Comparison of ENCODE assay signal across 8 mouse cellular contexts in the genomic region with DNA sequence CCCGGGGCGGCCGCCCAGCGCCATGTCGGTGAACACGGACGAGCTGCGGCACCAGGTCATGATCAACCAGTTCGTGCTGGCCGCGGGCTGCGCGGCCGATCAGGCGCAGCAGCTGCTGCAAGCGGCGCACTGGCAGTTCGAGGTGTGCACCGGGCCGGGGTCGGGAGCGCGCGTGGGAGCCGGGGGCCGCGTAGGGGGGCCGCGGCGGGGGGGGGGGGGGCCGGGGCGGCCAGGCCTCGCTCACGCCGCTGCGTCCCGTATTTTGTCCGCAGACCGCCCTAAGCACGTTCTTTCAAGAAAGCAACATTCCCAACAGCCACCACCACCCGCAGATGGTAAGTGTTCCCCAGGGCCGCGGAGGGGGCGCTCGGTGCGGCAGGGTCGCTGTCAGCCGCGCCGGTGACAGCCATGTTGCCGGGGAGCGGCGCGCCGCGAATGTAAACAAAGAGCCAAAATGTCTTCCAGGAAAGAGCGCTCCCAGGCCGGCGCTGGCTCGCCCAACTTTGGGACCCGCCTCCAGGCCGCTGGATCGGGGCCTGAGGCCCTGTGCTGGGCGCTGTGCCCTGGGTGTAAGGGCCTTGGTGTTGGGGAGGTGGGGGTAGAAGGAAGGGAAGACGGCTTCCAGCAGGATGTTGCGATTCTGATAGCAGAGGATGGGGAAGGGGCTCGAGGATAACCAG. TPM values are rescaled to one million over a fixed set of nuclear protein-coding genes. Genes with fewer than 3 reads are reported as not detected.
DNase-seq lines count a peak whose midpoint lies in the region; ATAC-seq and TF ChIP-seq lines count a peak whose summit lies in the region.

No protein-coding gene starts in this region.

- no peak for TF ChIP-seq CTCF in left cerebral cortex, adult 2 months (IDR thresholded peaks at IDR 0.05)

- DNase-seq in MN1 (ENCODE audit: low spot score): peak; percentile 66
- peak; percentile 50 for DNase-seq in c-Kit-positive CD71-positive TER-119-positive erythroid progenitor cells, embryonic 14.5 days (ENCODE audit: low spot score)
- DNase-seq in heart, postnatal 36 days: peak; percentile 81 to 84
- peak; percentile 55 to 57 for DNase-seq in left cerebral cortex, adult 2 months (ENCODE audit: extremely low spot score in 1 of 2, low spot score in 2 of 2)
- peak; percentile 70 for DNase-seq in right cerebral cortex, postnatal 4 days

- H3K27ac ChIP-seq in forebrain, embryonic 13.5 days: peak overlapping the region; percentile 93
- H3K27ac ChIP-seq in left cerebral cortex, adult 2 months: peak overlapping the region; percentile 91
- H3K27ac ChIP-seq in macrophage: peak overlapping the region; percentile 98

- ATAC-seq in forebrain, embryonic 13.5 days: peak; percentile 8
- no peak for ATAC-seq in activated CD4-positive, CD25-positive, alpha-beta regulatory T cell, adult 4 months

- peak overlapping the region; percentile 96 for H3K4me2 ChIP-seq in forebrain, embryonic 13.5 days

- WGBS in forebrain, embryonic 13.5 days: 2% methylated on average over 31 of the region's 67 CpGs
- under 1% methylated on average over 49 of the region's 67 CpGs for WGBS in macrophage (ENCODE audit: missing documents)

- H3K27me3 ChIP-seq in forebrain, embryonic 13.5 days: peaks cover 8% of the 10 kb centered on the region; the same call in 1 of the 2 replicates

- H3K9me3 ChIP-seq in forebrain, embryonic 13.5 days (replicated peaks): no peaks in the 10 kb centered on the region

- H3K4me1 ChIP-seq in forebrain, embryonic 13.5 days: peaks cover 41% of the 10 kb centered on the region

- peak overlapping the region; percentile 96 for H3K4me3 ChIP-seq in forebrain, embryonic 13.5 days
- H3K4me3 ChIP-seq in left cerebral cortex, adult 2 months: peak overlapping the region; percentile 67
- peak overlapping the region; percentile 54 for H3K4me3 ChIP-seq in macrophage (ENCODE audit: inconsistent target)

- peak overlapping the region; percentile 97 for H3K9ac ChIP-seq in forebrain, embryonic 13.5 days

- intact Hi-C loops in heart, postnatal 36 days (cut with DNase I): no loop called here
- intact Hi-C loops in left cerebral cortex, adult 2 months (cut with DNase I): no loop called here

- peaks cover 29% of the 10 kb centered on the region for H3K36me3 ChIP-seq in forebrain, embryonic 13.5 days (ENCODE audit: poor library complexity, severe bottlenecking)
- no peaks in the 10 kb centered on the region for H3K36me3 ChIP-seq in macrophage (ENCODE audit: inconsistent target)

- peaks cover 26% of the 10 kb centered on the region for H3K79me2 ChIP-seq in macrophage (ENCODE audit: inconsistent target)

RNA-seq across cellular contexts. Expression of a gene that starts 0.5 kb away (rescaled TPM):
- 45.5 and 58.2 TPM in 2 replicates for polyA plus RNA-seq in forebrain, embryonic 13.5 days (2015; fragmentation: Nextera tagmentation; extraction: Ambion mirVana)
- 10 to 100 TPM; 40.4 to 44.9 TPM for total RNA-seq in heart, postnatal 36 days (2021)
- total RNA-seq in left cerebral cortex, adult 2 months (2021): 10 to 100 TPM; 27.2 to 28.0 TPM
- total RNA-seq in macrophage (2018; cell fraction: chromatin; rRNA removed): 10 to 100 TPM in 7 of 26 experiments, 1 to 10 TPM in 17, under 1 TPM in 2; 0.62 to 15.1 (median 5.9) TPM
- total RNA-seq in macrophage (2018; cell fraction: cytosol; rRNA removed): 10 to 100 TPM; 22.3 to 37.2 (median 29.0) TPM
- 10 to 100 TPM in 12 of 26 experiments, 1 to 10 TPM in 14; 3.3 to 22.5 (median 9.6) TPM for total RNA-seq in macrophage (2018; cell fraction: nucleus; rRNA removed)
- 18.0 to 34.4 TPM (median 27.5 TPM) in 3 replicates for polyA plus RNA-seq in macrophage (2018)
- polyA plus RNA-seq in activated CD4-positive, CD25-positive, alpha-beta regulatory T cell, adult 4 months (2017; shearing (Covaris generic)): 10 to 100 TPM; 13.7 to 15.0 TPM

RNA-seq across cellular contexts. Expression of a gene that starts 21.6 kb away (rescaled TPM):
- 18.1 and 20.6 TPM in 2 replicates for polyA plus RNA-seq in forebrain, embryonic 13.5 days (2015; fragmentation: Nextera tagmentation; extraction: Ambion mirVana)
- 1 to 10 TPM; 5.8 to 6.1 TPM for total RNA-seq in heart, postnatal 36 days (2021)
- 100 to 1,000 TPM; 256 to 285 TPM for total RNA-seq in left cerebral cortex, adult 2 months (2021)
- 10 to 100 TPM in 22 of 26 experiments, 1 to 10 TPM in 4; 3.1 to 61.4 (median 29.3) TPM for total RNA-seq in macrophage (2018; cell fraction: chromatin; rRNA removed)
- total RNA-seq in macrophage (2018; cell fraction: cytosol; rRNA removed): 10 to 100 TPM; 10.5 to 18.6 (median 14.5) TPM
- 10 to 100 TPM in 20 of 26 experiments, 1 to 10 TPM in 6; 6.5 to 53.5 (median 18.2) TPM for total RNA-seq in macrophage (2018; cell fraction: nucleus; rRNA removed)
- 12.1 to 23.4 TPM (median 14.0 TPM) in 3 replicates for polyA plus RNA-seq in macrophage (2018)
- 1 to 10 TPM; 6.6 to 6.9 TPM for polyA plus RNA-seq in activated CD4-positive, CD25-positive, alpha-beta regulatory T cell, adult 4 months (2017; shearing (Covaris generic))

RNA-seq across cellular contexts. Expression of a gene that starts 31.6 kb away (rescaled TPM):
- 0.09 TPM in 1 of 2 replicates, not detected in the other for polyA plus RNA-seq in forebrain, embryonic 13.5 days (2015; fragmentation: Nextera tagmentation; extraction: Ambion mirVana)
- total RNA-seq in heart, postnatal 36 days (2021): under 1 TPM in 1 of 2 experiments, not detected in 1; 0.11 TPM
- total RNA-seq in left cerebral cortex, adult 2 months (2021): under 1 TPM in 1 of 2 experiments, not detected in 1; 0.16 TPM
- total RNA-seq in macrophage (2018; cell fraction: chromatin; rRNA removed): not detected
- not detected for total RNA-seq in macrophage (2018; cell fraction: cytosol; rRNA removed)
- under 1 TPM in 3 of 26 experiments, not detected in 23; 0.12 to 0.58 (median 0.17) TPM for total RNA-seq in macrophage (2018; cell fraction: nucleus; rRNA removed)
- not detected in 3 replicates for polyA plus RNA-seq in macrophage (2018)
- polyA plus RNA-seq in activated CD4-positive, CD25-positive, alpha-beta regulatory T cell, adult 4 months (2017; shearing (Covaris generic)): not detected

RNA-seq across cellular contexts. Expression of a gene that starts 59.6 kb away (rescaled TPM):
- 178 and 184 TPM in 2 replicates for polyA plus RNA-seq in forebrain, embryonic 13.5 days (2015; fragmentation: Nextera tagmentation; extraction: Ambion mirVana)
- 10 to 100 TPM; 30.9 to 34.6 TPM for total RNA-seq in heart, postnatal 36 days (2021)
- 10 to 100 TPM; 78.3 to 85.6 TPM for total RNA-seq in left cerebral cortex, adult 2 months (2021)
- total RNA-seq in macrophage (2018; cell fraction: chromatin; rRNA removed): 100 to 1,000 TPM in 3 of 26 experiments, 10 to 100 TPM in 23; 13.5 to 205 (median 56.5) TPM
- 10 to 100 TPM; 16.5 to 29.4 (median 20.1) TPM for total RNA-seq in macrophage (2018; cell fraction: cytosol; rRNA removed)
- total RNA-seq in macrophage (2018; cell fraction: nucleus; rRNA removed): 100 to 1,000 TPM in 2 of 26 experiments, 10 to 100 TPM in 24; 12.6 to 160 (median 33.4) TPM
- polyA plus RNA-seq in macrophage (2018): 18.4 to 35.9 TPM (median 20.8 TPM) in 3 replicates
- 10 to 100 TPM; 47.3 to 60.5 TPM for polyA plus RNA-seq in activated CD4-positive, CD25-positive, alpha-beta regulatory T cell, adult 4 months (2017; shearing (Covaris generic))
